Mouse (Mus musculus): ENCODE measurements around the gene 4930502E18Rik. TPM values are rescaled to one million over a fixed set of nuclear protein-coding genes. Genes with fewer than 3 reads are reported as not detected.

The 4930502E18Rik gene
- polyA plus RNA-seq, 1 experiment from 2014 or later, result not detected

DNA sequence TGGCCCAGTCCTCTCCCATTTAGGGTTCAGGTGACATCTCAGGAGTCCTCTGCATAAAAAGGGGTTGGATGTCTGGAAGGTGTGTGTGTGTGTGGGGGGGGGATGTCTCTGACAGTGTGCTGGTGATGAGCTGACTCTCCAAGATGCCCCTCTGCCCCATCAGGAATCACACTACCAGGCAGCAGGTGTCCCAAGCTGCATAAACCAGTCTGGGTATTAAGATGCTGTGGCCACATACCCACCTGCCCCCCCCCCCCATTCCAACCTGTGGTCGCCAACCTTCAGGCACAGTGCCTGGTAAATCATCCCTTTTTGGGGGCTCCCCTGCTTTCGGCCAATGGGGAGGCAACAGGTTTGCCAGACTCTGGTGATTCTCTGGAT lies 8.7 kb upstream of the 4930502E18Rik start:
- Histone ChIP-seq H3K4me1 (ENCODE audit: control insufficient read depth, insufficient read depth, low read length) (no peaks in the 10 kb centered on the region), H3K9me3 (ENCODE audit: control insufficient read depth, low read length) (no peaks in the 10 kb centered on the region), H3K27me3 (replicated peaks; ENCODE audit: control insufficient read depth, insufficient read depth, low read length) (no peaks in the 10 kb centered on the region), H3K4me3 (ENCODE audit: low read depth, low read length) (peak overlapping the region; percentile 32), H3K36me3 (ENCODE audit: control insufficient read depth, insufficient read depth, low read length) (no peaks in the 10 kb centered on the region), H3K4me2 (ENCODE audit: low read depth, low read length) (peak overlapping the region; percentile 55), H3K27ac (replicated peaks; ENCODE audit: low read depth, low read length) (no peak overlapping the region), H3K9ac (ENCODE audit: low read depth, low read length) (peak overlapping the region; percentile 54)
- no peak for ATAC-seq (ENCODE audit: low read depth)
- no peak for DNase-seq (ENCODE audit: low spot score)
- WGBS, result 60% methylated on average over 1 of the region's 2 CpGs

DNA sequence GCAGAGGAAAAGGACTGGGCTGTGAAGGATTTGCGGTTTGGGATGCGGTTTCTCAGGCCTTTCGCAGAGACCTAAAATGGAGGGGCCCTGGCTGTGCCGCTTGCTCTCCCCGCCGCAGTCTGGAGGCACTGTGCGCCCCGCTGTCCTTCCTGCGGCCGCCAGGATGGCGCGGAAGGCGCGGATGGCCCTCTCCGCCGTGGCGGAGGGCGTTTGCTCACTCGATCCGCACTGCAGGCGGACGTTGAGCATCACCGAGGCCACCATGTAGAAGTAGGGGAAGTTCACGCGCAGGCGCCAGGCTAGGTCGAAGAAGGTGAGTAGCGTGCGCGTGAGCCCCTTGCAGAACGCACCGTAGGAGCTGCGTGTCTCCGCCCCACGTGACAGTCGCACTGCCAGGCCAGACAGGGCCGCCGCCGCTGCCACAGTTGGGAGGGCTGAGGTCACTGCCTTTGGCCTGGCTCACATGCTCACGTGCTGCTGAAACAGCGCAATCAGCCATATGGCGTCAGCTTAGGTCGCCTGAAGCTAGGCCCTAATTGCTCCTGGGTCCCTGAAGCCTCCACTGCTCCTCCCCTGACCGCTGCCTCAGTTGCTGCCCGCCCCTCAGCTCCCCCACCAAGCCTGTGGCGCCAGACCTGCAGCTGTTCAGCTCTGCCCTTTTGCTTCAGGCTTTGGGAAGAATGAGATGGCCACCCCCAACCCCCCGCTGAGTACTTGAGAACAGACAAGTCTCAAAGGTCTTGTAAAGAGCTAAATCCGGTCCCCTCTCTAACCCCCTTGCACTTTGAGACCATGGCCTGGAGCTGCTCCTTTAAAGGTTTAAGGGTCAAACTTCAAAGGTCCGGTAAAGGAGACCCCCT lies 8.1 kb upstream of the 4930502E18Rik start:
- no peaks in the 10 kb centered on the region for H3K9me3 ChIP-seq (ENCODE audit: control insufficient read depth, low read length)
- H3K4me3 ChIP-seq (ENCODE audit: low read depth, low read length), result peak overlapping the region; percentile 32
- H3K4me2 ChIP-seq (ENCODE audit: low read depth, low read length), result peak overlapping the region; percentile 55
- H3K9ac ChIP-seq (ENCODE audit: low read depth, low read length), result peak overlapping the region; percentile 54
- H3K27me3 ChIP-seq (replicated peaks; ENCODE audit: control insufficient read depth, insufficient read depth, low read length), result no peaks in the 10 kb centered on the region
- DNase-seq (ENCODE audit: low spot score) (peak; percentile 50), ATAC-seq (ENCODE audit: low read depth) (peak; percentile 88)
- H3K27ac ChIP-seq (replicated peaks; ENCODE audit: low read depth, low read length), result no peak overlapping the region
- WGBS, result 25% methylated on average over 27 of the region's 49 CpGs
- H3K36me3 ChIP-seq (ENCODE audit: control insufficient read depth, insufficient read depth, low read length), result no peaks in the 10 kb centered on the region
- no peaks in the 10 kb centered on the region for H3K4me1 ChIP-seq (ENCODE audit: control insufficient read depth, insufficient read depth, low read length)

DNA sequence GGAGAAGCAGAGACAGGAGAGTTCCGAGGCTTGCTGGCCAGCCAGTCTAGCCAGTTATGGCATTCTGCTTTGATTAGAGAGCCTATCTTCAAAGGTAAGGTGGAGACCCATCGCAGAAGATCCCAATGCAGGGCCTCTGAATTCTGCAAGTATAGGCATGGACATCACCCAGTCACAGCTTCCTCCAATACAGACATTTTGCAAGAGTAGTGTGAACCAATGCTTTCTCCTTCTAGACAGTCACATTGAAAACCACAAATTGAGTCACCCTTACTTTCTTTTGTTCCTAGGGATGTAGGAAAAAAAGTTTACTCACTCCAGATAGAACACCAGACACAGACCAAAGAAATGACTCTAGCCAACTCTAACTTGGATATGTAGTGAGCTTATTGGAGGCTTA lies 4.3 kb downstream of the 4930502E18Rik start:
- ATAC-seq (ENCODE audit: low read depth) (no peak), DNase-seq (ENCODE audit: low spot score) (no peak)
- Histone ChIP-seq H3K27ac (replicated peaks; ENCODE audit: low read depth, low read length) (no peak overlapping the region), H3K36me3 (ENCODE audit: control insufficient read depth, insufficient read depth, low read length) (no peaks in the 10 kb centered on the region), H3K27me3 (replicated peaks; ENCODE audit: control insufficient read depth, insufficient read depth, low read length) (no peaks in the 10 kb centered on the region), H3K4me1 (ENCODE audit: control insufficient read depth, insufficient read depth, low read length) (no peaks in the 10 kb centered on the region), H3K4me2 (ENCODE audit: low read depth, low read length) (no peak overlapping the region), H3K4me3 (ENCODE audit: low read depth, low read length) (no peak overlapping the region), H3K9me3 (ENCODE audit: control insufficient read depth, low read length) (no peaks in the 10 kb centered on the region), H3K9ac (ENCODE audit: low read depth, low read length) (no peak overlapping the region)
- 95% methylated on average over 2 of the region's 2 CpGs for WGBS

GRCm38 (mm10) chrX:53752851-53753250 lies 28.2 kb downstream of the 4930502E18Rik start:
- Histone ChIP-seq H3K27me3 (replicated peaks; ENCODE audit: control insufficient read depth, insufficient read depth, low read length) (no peaks in the 10 kb centered on the region), H3K9ac (ENCODE audit: low read depth, low read length) (no peak overlapping the region), H3K4me3 (ENCODE audit: low read depth, low read length) (no peak overlapping the region), H3K9me3 (ENCODE audit: control insufficient read depth, low read length) (0 out of 2 replicates have a peak, but pooled peaks cover 5% of the 10 kb centered on the region), H3K36me3 (ENCODE audit: control insufficient read depth, insufficient read depth, low read length) (no peaks in the 10 kb centered on the region), H3K27ac (replicated peaks; ENCODE audit: low read depth, low read length) (no peak overlapping the region), H3K4me2 (ENCODE audit: low read depth, low read length) (no peak overlapping the region), H3K4me1 (ENCODE audit: control insufficient read depth, insufficient read depth, low read length) (no peaks in the 10 kb centered on the region)
- no peak for DNase-seq (ENCODE audit: low spot score)
- ATAC-seq (ENCODE audit: low read depth), result no peak
- WGBS, result 100% methylated on average over 1 of the region's 1 CpGs

- H3K36me3 ChIP-seq (ENCODE audit: control insufficient read depth, insufficient read depth, low read length), result no peaks in the 10 kb centered on the region
- ATAC-seq (ENCODE audit: low read depth), result no peak
- no peak within 1 kb of the TSS for H3K4me2 ChIP-seq (ENCODE audit: low read depth, low read length)
- 91% methylated on average over 16 of the region's 16 CpGs for WGBS
- no peaks in the 10 kb centered on the region for H3K4me1 ChIP-seq (ENCODE audit: control insufficient read depth, insufficient read depth, low read length)
- H3K9ac ChIP-seq (ENCODE audit: low read depth, low read length), result no peak within 1 kb of the TSS
- DNase-seq (ENCODE audit: low spot score), result no peak
- 0 out of 2 replicates have a peak, but pooled peaks cover 5% of the 10 kb centered on the region for H3K9me3 ChIP-seq (ENCODE audit: control insufficient read depth, low read length)
- no peak within 1 kb of the TSS for H3K27ac ChIP-seq (replicated peaks; ENCODE audit: low read depth, low read length)
- no peaks in the 10 kb centered on the region for H3K27me3 ChIP-seq (replicated peaks; ENCODE audit: control insufficient read depth, insufficient read depth, low read length)
- no peak within 1 kb of the TSS for H3K4me3 ChIP-seq (ENCODE audit: low read depth, low read length)
Measured at GRCm38 (mm10) chrX:53757736-53758135, 33.1 kb downstream of the 4930502E18Rik start, which contains the start of gene 1700013H16Rik. TSS of gene 1700013H16Rik (minus strand) at chrX:53757831.

DNA sequence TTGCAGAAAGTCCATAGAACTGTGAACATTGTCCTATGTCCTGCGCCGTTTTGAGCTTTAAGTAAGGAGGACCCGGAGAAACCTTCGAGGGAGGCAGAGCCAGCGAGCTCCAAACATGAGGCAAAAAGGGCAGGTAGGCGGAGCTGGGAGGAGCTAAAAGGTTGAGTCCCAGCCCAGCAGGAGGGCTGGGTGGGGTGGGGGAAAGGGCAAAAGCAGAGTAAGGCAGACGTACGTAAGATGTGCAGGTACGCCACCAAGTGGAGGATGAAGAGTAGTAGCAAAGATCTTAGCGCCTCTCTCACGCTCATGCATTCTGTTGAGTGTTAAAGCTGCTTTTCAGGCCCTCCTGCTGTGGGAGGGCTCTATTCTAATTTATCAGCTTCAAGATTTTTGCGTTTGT lies 51.6 kb downstream of the 4930502E18Rik start, which contains the start of gene Zfp36l3:
Gene Zfp36l3 (minus strand): TSS at position 119 of the 400 bp plus-strand sequence.
- H3K9me3 ChIP-seq (ENCODE audit: control insufficient read depth, low read length), result no peaks in the 10 kb centered on the region
- H3K4me2 ChIP-seq (ENCODE audit: low read depth, low read length), result no peak within 1 kb of the TSS
- H3K4me1 ChIP-seq (ENCODE audit: control insufficient read depth, insufficient read depth, low read length), result no peaks in the 10 kb centered on the region
- no peak within 1 kb of the TSS for H3K4me3 ChIP-seq (ENCODE audit: low read depth, low read length)
- H3K27me3 ChIP-seq (replicated peaks; ENCODE audit: control insufficient read depth, insufficient read depth, low read length), result no peaks in the 10 kb centered on the region
- no peak within 1 kb of the TSS for H3K27ac ChIP-seq (replicated peaks; ENCODE audit: low read depth, low read length)
- 87% methylated on average over 12 of the region's 12 CpGs for WGBS
- DNase-seq (ENCODE audit: low spot score) (no peak), ATAC-seq (ENCODE audit: low read depth) (no peak)
- H3K36me3 ChIP-seq (ENCODE audit: control insufficient read depth, insufficient read depth, low read length), result no peaks in the 10 kb centered on the region
- H3K9ac ChIP-seq (ENCODE audit: low read depth, low read length), result no peak within 1 kb of the TSS

Other genes starting within 250 kb of the 4930502E18Rik start
- gene Rtl8c, start 116.8 kb upstream of the 4930502E18Rik start, polyA plus RNA-seq (2014; fragmentation: Nextera tagmentation; extraction: Ambion mirVana), result 52.6 and 54.6 TPM in 2 replicates
- not detected in 2 replicates for gene Gm14597, start 115.8 kb upstream of the 4930502E18Rik start, polyA plus RNA-seq (2014; fragmentation: Nextera tagmentation; extraction: Ambion mirVana)
- 81.6 and 82.2 TPM in 2 replicates for gene Rtl8a, start 81.1 kb upstream of the 4930502E18Rik start, polyA plus RNA-seq (2014; fragmentation: Nextera tagmentation; extraction: Ambion mirVana)
- gene Rtl8b, start 54.4 kb upstream of the 4930502E18Rik start, polyA plus RNA-seq (2014; fragmentation: Nextera tagmentation; extraction: Ambion mirVana), result 71.0 and 78.8 TPM in 2 replicates
- gene 1700013H16Rik, start 33.0 kb downstream of the 4930502E18Rik start, polyA plus RNA-seq (2014; fragmentation: Nextera tagmentation; extraction: Ambion mirVana), result not detected in 2 replicates
- gene Zfp36l3, start 51.6 kb downstream of the 4930502E18Rik start, polyA plus RNA-seq (2014; fragmentation: Nextera tagmentation; extraction: Ambion mirVana), result not detected in 2 replicates
- gene Xlr, start 72.9 kb downstream of the 4930502E18Rik start, polyA plus RNA-seq (2014; fragmentation: Nextera tagmentation; extraction: Ambion mirVana), result 3.4 and 4.2 TPM in 2 replicates